Mouse (Mus musculus): Measurements from ENCODE around the gene Il1rapl1. TPM values are rescaled to one million over a fixed set of nuclear protein-coding genes. Genes with fewer than 3 reads are reported as not detected.

The Il1rapl1 gene
- total and polyA plus RNA-seq, 2 experiments from 2014 or later: 2.5 to 12.9 TPM

- no peak for DNase-seq
- TF ChIP-seq CTCF (IDR thresholded peaks at IDR 0.05; ENCODE audit: low read depth): no peak
Measured at GRCm38 (mm10) chrX:86728803-86729202, 1386.6 kb downstream of the Il1rapl1 start.

More at GRCm38 (mm10) chrX:86728803-86729202, 1386.6 kb downstream of the Il1rapl1 start:
- no peaks in the 10 kb centered on the region for H3K27me3 ChIP-seq (ENCODE audit: insufficient read depth, low read length)
- H3K36me3 ChIP-seq (ENCODE audit: insufficient read depth): no peaks in the 10 kb centered on the region
- 25% methylated on average over 3 of the region's 3 CpGs for WGBS
- H3K9ac ChIP-seq: no peak overlapping the region
- no peak overlapping the region for H3K27ac ChIP-seq (ENCODE audit: low read depth, low read length)
- no peak overlapping the region for H3K4me3 ChIP-seq (ENCODE audit: low read depth, low read length)
- no peaks in the 10 kb centered on the region for H3K9me3 ChIP-seq (ENCODE audit: low read length)
- no peak for ATAC-seq
- H3K4me1 ChIP-seq (ENCODE audit: insufficient read depth): no peaks in the 10 kb centered on the region
- no peak overlapping the region for H3K4me2 ChIP-seq (ENCODE audit: low read depth)
